Mouse (Mus musculus): Measurements from ENCODE around the gene Tlk1. TPM values are rescaled to one million over a fixed set of nuclear protein-coding genes. Genes with fewer than 3 reads are reported as not detected.

The Tlk1 gene
- polyA plus RNA-seq, 1 experiment = 13.9 TPM

DNA sequence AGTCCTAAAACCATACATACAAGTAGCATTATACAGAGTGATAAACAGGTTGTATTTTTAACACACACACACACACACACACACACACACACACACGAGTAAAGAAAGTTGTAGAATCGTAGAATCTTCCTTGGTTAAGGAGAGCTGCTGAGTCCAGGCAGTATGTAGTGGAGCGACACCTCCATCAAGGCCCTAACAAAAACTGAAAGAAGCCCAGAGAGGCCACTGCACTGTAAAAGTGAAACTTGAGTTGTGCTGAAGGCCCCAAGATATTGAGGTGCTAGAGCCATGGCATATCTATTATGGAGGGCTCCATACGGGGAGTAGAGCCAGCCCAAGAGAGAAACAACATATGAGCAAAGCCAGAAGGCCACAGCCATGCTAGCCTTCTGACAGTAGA, 32.3 kb downstream of the Tlk1 start:
- Histone ChIP-seq H3K4me1 (ENCODE audit: control insufficient read depth, insufficient read depth, low read length) (no peaks in the 10 kb centered on the region; the same call in 1 of the 2 replicates), H3K36me3 (ENCODE audit: control insufficient read depth, insufficient read depth, low read length) (no peaks in the 10 kb centered on the region), H3K4me3 (ENCODE audit: insufficient read depth, low read depth, low read length) (no peak overlapping the region), H3K27ac (ENCODE audit: insufficient read depth, low read depth, low read length) (no peak overlapping the region), H3K27me3 (replicated peaks; ENCODE audit: control insufficient read depth, insufficient read depth, low read length) (no peaks in the 10 kb centered on the region)
- DNase-seq = no peak
- TF ChIP-seq CTCF (conservative IDR thresholded peaks at IDR 0.05; ENCODE audit: insufficient read depth, insufficient read length, low read depth, low read length) = no peak
- no peak for TF ChIP-seq POLR2A (IDR thresholded peaks at IDR 0.05; ENCODE audit: low read depth, low read length)
- 88% methylated on average over 4 of the region's 4 CpGs for whole genome bisulfite sequencing

GRCm38 (mm10) chr2:70790246-70790645, 35.3 kb downstream of the Tlk1 start:
- TF ChIP-seq CTCF (conservative IDR thresholded peaks at IDR 0.05; ENCODE audit: insufficient read depth, insufficient read length, low read depth, low read length) (no peak), POLR2A (IDR thresholded peaks at IDR 0.05; ENCODE audit: low read depth, low read length) (no peak)
- Histone ChIP-seq H3K27me3 (replicated peaks; ENCODE audit: control insufficient read depth, insufficient read depth, low read length) (no peaks in the 10 kb centered on the region), H3K4me1 (ENCODE audit: control insufficient read depth, insufficient read depth, low read length) (no peaks in the 10 kb centered on the region; the same call in 1 of the 2 replicates), H3K27ac (ENCODE audit: insufficient read depth, low read depth, low read length) (no peak overlapping the region), H3K4me3 (ENCODE audit: insufficient read depth, low read depth, low read length) (no peak overlapping the region), H3K36me3 (ENCODE audit: control insufficient read depth, insufficient read depth, low read length) (no peaks in the 10 kb centered on the region)
- WGBS = 63% methylated on average over 2 of the region's 2 CpGs
- DNase-seq = no peak

- DNase-seq = no peak
- H3K4me1 ChIP-seq (ENCODE audit: control insufficient read depth, insufficient read depth, low read length) = no peaks in the 10 kb centered on the region; the same call in 1 of the 2 replicates
- no peak overlapping the region for H3K27ac ChIP-seq (ENCODE audit: insufficient read depth, low read depth, low read length)
- H3K36me3 ChIP-seq (ENCODE audit: control insufficient read depth, insufficient read depth, low read length) = no peaks in the 10 kb centered on the region
- WGBS = 83% methylated on average over 3 of the region's 3 CpGs
- TF ChIP-seq CTCF (conservative IDR thresholded peaks at IDR 0.05; ENCODE audit: insufficient read depth, insufficient read length, low read depth, low read length) (no peak), POLR2A (IDR thresholded peaks at IDR 0.05; ENCODE audit: low read depth, low read length) (no peak)
- H3K4me3 ChIP-seq (ENCODE audit: insufficient read depth, low read depth, low read length) = no peak overlapping the region
- no peaks in the 10 kb centered on the region for H3K27me3 ChIP-seq (replicated peaks; ENCODE audit: control insufficient read depth, insufficient read depth, low read length)
Measured at GRCm38 (mm10) chr2:70789331-70789730, 36.2 kb downstream of the Tlk1 start.

- H3K4me3 ChIP-seq (ENCODE audit: insufficient read depth, low read depth, low read length) = no peak overlapping the region
- no peak overlapping the region for H3K27ac ChIP-seq (ENCODE audit: insufficient read depth, low read depth, low read length)
- H3K27me3 ChIP-seq (replicated peaks; ENCODE audit: control insufficient read depth, insufficient read depth, low read length) = no peaks in the 10 kb centered on the region
- peaks cover 4% of the 10 kb centered on the region; the same call in 1 of the 2 replicates for H3K4me1 ChIP-seq (ENCODE audit: control insufficient read depth, insufficient read depth, low read length)
- no peaks in the 10 kb centered on the region for H3K36me3 ChIP-seq (ENCODE audit: control insufficient read depth, insufficient read depth, low read length)
- no peak for DNase-seq
- WGBS = 76% methylated on average over 4 of the region's 4 CpGs
- no peak for TF ChIP-seq POLR2A (IDR thresholded peaks at IDR 0.05; ENCODE audit: low read depth, low read length)
- no peak for TF ChIP-seq CTCF (conservative IDR thresholded peaks at IDR 0.05; ENCODE audit: insufficient read depth, insufficient read length, low read depth, low read length)
Measured at GRCm38 (mm10) chr2:70784447-70784846, 41.1 kb downstream of the Tlk1 start.

- DNase-seq = no peak
- no peak for TF ChIP-seq POLR2A (IDR thresholded peaks at IDR 0.05; ENCODE audit: low read depth, low read length)
- TF ChIP-seq CTCF (conservative IDR thresholded peaks at IDR 0.05; ENCODE audit: insufficient read depth, insufficient read length, low read depth, low read length) = no peak
- Histone ChIP-seq H3K4me3 (ENCODE audit: insufficient read depth, low read depth, low read length) (no peak overlapping the region), H3K36me3 (ENCODE audit: control insufficient read depth, insufficient read depth, low read length) (no peaks in the 10 kb centered on the region), H3K27ac (ENCODE audit: insufficient read depth, low read depth, low read length) (no peak overlapping the region), H3K27me3 (replicated peaks; ENCODE audit: control insufficient read depth, insufficient read depth, low read length) (no peaks in the 10 kb centered on the region), H3K4me1 (ENCODE audit: control insufficient read depth, insufficient read depth, low read length) (peaks cover 4% of the 10 kb centered on the region; the same call in 1 of the 2 replicates)
- WGBS = 64% methylated on average over 8 of the region's 8 CpGs
Measured at GRCm38 (mm10) chr2:70783504-70783903, 42.0 kb downstream of the Tlk1 start.

DNA sequence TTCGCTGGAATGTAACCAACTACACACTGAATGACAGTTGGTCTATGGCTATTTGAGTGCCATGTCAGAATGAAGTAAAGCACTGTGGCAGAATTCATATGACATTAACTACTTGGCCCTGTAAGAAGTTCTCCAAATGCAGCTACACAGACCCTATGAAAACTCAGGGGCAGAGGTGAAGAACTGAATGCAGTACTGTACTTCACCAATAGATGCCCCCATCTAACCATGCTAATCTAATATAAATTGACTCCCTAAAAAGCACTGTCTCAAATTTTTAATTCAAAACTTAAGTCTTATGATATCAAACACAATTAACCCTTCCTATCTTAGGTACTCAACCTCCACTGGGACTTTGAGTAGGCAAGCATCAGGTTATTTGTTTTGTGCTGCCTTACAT, 45.9 kb downstream of the Tlk1 start:
- Histone ChIP-seq H3K4me3 (ENCODE audit: insufficient read depth, low read depth, low read length) (no peak overlapping the region), H3K4me1 (ENCODE audit: control insufficient read depth, insufficient read depth, low read length) (peaks cover 4% of the 10 kb centered on the region; the same call in 1 of the 2 replicates), H3K36me3 (ENCODE audit: control insufficient read depth, insufficient read depth, low read length) (no peaks in the 10 kb centered on the region; the same call in 1 of the 2 replicates), H3K27me3 (replicated peaks; ENCODE audit: control insufficient read depth, insufficient read depth, low read length) (no peaks in the 10 kb centered on the region), H3K27ac (ENCODE audit: insufficient read depth, low read depth, low read length) (no peak overlapping the region)
- TF ChIP-seq POLR2A (IDR thresholded peaks at IDR 0.05; ENCODE audit: low read depth, low read length) = no peak
- TF ChIP-seq CTCF (conservative IDR thresholded peaks at IDR 0.05; ENCODE audit: insufficient read depth, insufficient read length, low read depth, low read length) = 0 out of 2 replicates have a peak, but pooled peaks have one; percentile 16
- peak; percentile 47 for DNase-seq
- WGBS = 95% methylated on average over 1 of the region's 1 CpGs

DNA sequence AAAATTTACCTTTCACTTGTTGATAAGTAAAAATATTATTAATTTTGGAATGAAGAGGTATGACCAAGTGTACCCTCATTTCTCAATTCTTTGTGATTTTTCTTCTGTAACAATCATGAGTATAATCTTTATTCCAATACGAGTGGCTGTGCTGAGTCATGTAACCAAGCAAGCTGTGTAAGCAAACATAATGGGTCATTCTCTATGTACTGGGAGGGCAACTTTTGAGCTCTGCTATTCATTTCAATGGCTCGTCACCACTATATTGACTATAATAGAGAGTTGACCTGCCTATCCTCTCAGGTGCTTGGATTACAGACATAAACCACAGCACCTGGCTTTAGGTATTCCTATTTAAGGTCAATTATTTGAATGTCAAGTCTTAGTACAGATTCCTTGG, 48.8 kb downstream of the Tlk1 start:
- Histone ChIP-seq H3K27me3 (replicated peaks; ENCODE audit: control insufficient read depth, insufficient read depth, low read length) (no peaks in the 10 kb centered on the region), H3K27ac (ENCODE audit: insufficient read depth, low read depth, low read length) (no peak overlapping the region), H3K36me3 (ENCODE audit: control insufficient read depth, insufficient read depth, low read length) (no peaks in the 10 kb centered on the region; the same call in 1 of the 2 replicates), H3K4me1 (ENCODE audit: control insufficient read depth, insufficient read depth, low read length) (peaks cover 4% of the 10 kb centered on the region; the same call in 1 of the 2 replicates), H3K4me3 (ENCODE audit: insufficient read depth, low read depth, low read length) (no peak overlapping the region)
- TF ChIP-seq POLR2A (IDR thresholded peaks at IDR 0.05; ENCODE audit: low read depth, low read length) (no peak), CTCF (conservative IDR thresholded peaks at IDR 0.05; ENCODE audit: insufficient read depth, insufficient read length, low read depth, low read length) (no peak)
- no peak for DNase-seq
- WGBS = 70% methylated on average over 2 of the region's 2 CpGs
